Mouse (Mus musculus) neural tube, embryonic 11.5 days (tissue): ENCODE measurements around the gene Sec62. TPM values are rescaled to one million over a fixed set of nuclear protein-coding genes. Genes with fewer than 3 reads are reported as not detected.
A peak's percentile ranks its signal among the peaks of the same experiment; 100 is the strongest.
"Not testable (repeated sequence)": the region's sequence is repeated elsewhere in the genome, so short reads cannot be mapped to it uniquely, and the experiment has no call there.

Experiments
- ATAC-seq: fragments of 200-750 bp; cut with Nextera tagmentation; 2 replicates; pipeline ENCODE4 v1.8.0; 2017; ENCODE audit warnings: moderate number of reproducible peaks, mild to moderate bottlenecking, moderate TSS enrichment, moderate library complexity; ENCODE audit not compliant: insufficient read depth, low FRiP score, low TSS enrichment
- DNase-seq: peaks from one replicate; pipeline ENCODE4 v3.0.0-alpha.2; 2015; ENCODE audit warnings: low spot score
- H3K27ac ChIP-seq: fragments of 300-500 bp; sonication (generic); 2 replicates; pipeline ENCODE4 v1.5.1; 2014; ENCODE audit warnings: low read depth, mild to moderate bottlenecking, low read length
- H3K27me3 ChIP-seq: fragments of 300-500 bp; sonication (generic); 2 replicates; pipeline ENCODE4 v1.6.1; 2014; ENCODE audit warnings: mild to moderate bottlenecking, low read length, mixed read lengths; ENCODE audit not compliant: control insufficient read depth, insufficient read depth
- H3K36me3 ChIP-seq: fragments of 300-500 bp; sonication (generic); 2 replicates; pipeline ENCODE4 v1.6.1; 2014; ENCODE audit warnings: mild to moderate bottlenecking, low read length, moderate library complexity, mixed read lengths; ENCODE audit not compliant: control insufficient read depth, insufficient read depth
- H3K4me1 ChIP-seq: fragments of 300-500 bp; sonication (generic); 2 replicates; pipeline ENCODE4 v1.6.1; 2014; ENCODE audit warnings: low read length, mixed read lengths; ENCODE audit not compliant: control insufficient read depth, insufficient read depth
- H3K4me2 ChIP-seq: fragments of 300-500 bp; sonication (generic); 2 replicates; pipeline ENCODE4 v1.6.1; 2014; ENCODE audit warnings: low read depth, mild to moderate bottlenecking, moderate library complexity
- H3K4me3 ChIP-seq: fragments of 300-500 bp; sonication (generic); 2 replicates; pipeline ENCODE4 v1.5.1; 2014; ENCODE audit warnings: low read depth, low read length
- H3K9ac ChIP-seq: fragments of 300-500 bp; sonication (generic); 2 replicates; pipeline ENCODE4 v1.6.1; 2014; ENCODE audit warnings: mild to moderate bottlenecking, low read length
- H3K9me3 ChIP-seq: fragments of 300-500 bp; sonication (generic); 2 replicates; pipeline ENCODE4 v1.6.1; 2016; ENCODE audit warnings: low read length; ENCODE audit not compliant: control insufficient read depth
- WGBS: fragments of 180-500 bp; shearing (Covaris S2); extraction: QIAGEN DNeasy Blood & Tissue Kit; methylation state at CpG from one replicate; pipeline ENCODE4 v1.1.7; 2014; 5-methylcytosine and 5-hydroxymethylcytosine counted together
- polyA plus RNA-seq: library from polyadenylated mRNA; unstranded; fragments of >200 nt; fragmentation: Nextera tagmentation; extraction: Ambion mirVana; gene quantifications from 2 replicates; pipeline ENCODE4 v1.2.1, GENCODE M21; 2014

Gene Sec62
- polyA plus RNA-seq, 1 experiment from 2014 or later = 60.8 TPM

GRCm38 (mm10) chr3:30855604-30856458, 63.2 kb downstream of the Sec62 start, which contains the start of gene Gpr160:
Gpr160 (plus strand) TSS chr3:30855950.
- no peaks in the 10 kb centered on the region for H3K36me3 ChIP-seq
- peak within 1 kb of the TSS; percentile 99 for H3K4me2 ChIP-seq
- peaks cover 19% of the 10 kb centered on the region for H3K27me3 ChIP-seq
- no peaks in the 10 kb centered on the region for H3K9me3 ChIP-seq
- no peak within 1 kb of the TSS for H3K27ac ChIP-seq
- 0 out of 2 replicates have a peak, but pooled peaks cover 3% of the 10 kb centered on the region for H3K4me1 ChIP-seq
- WGBS = under 1% methylated on average over 72 of the region's 75 CpGs
- H3K4me3 ChIP-seq = peak within 1 kb of the TSS; percentile 53
- H3K9ac ChIP-seq = peak within 1 kb of the TSS; percentile 45
- ATAC-seq = peak; percentile 61
- DNase-seq = peak; percentile 47

DNA sequence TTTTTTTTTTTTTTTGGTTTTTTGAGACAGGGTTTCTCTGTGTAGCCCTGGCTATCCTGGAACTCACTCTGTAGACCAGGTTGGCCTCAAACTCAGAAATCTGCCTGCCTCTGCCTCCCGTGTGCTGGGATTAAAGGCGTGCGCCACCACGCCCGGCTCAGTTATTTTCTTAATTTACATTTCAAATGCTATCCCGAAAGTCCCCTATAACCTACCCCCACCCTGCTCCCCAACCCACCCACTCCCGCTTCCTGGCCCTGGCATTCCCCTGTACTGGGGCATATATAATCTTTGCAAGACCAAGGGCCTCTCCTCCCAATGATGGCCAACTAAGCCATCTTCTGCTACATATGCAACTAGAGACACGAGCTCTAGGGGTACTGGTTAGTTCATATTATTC, 66.9 kb downstream of the Sec62 start:
- not testable (repeated sequence) for H3K9ac ChIP-seq, H3K36me3 ChIP-seq, H3K4me3 ChIP-seq, H3K4me2 ChIP-seq, H3K4me1 ChIP-seq, H3K27ac ChIP-seq, H3K9me3 ChIP-seq, DNase-seq, ATAC-seq
- H3K27me3 ChIP-seq = peaks cover 19% of the 10 kb centered on the region
- WGBS = 93% methylated on average over 8 of the region's 8 CpGs

DNA sequence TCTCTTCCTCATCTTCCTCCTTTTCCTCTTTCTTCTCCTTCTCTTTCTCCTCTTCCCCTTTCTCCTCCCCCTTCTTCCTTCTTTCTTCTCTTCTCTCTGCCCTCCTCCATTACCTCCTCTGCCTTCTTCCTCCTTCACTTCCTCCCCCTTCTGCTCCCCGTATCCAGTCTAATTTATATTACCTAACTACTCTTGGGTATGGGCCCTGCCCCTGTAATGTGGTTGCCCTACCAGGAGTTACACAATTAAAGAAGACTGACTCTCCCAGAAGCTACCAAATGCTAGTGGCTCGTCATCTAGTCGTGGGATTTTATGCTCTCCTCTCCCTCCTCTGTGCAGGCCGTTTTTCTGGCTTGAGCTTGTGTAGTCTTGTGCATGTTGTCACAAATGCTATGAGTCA, 68.0 kb downstream of the Sec62 start:
- Histone ChIP-seq H3K9ac (no peak overlapping the region), H3K27ac (no peak overlapping the region), H3K36me3 (no peaks in the 10 kb centered on the region), H3K4me2 (no peak overlapping the region), H3K9me3 (no peaks in the 10 kb centered on the region), H3K4me3 (no peak overlapping the region), H3K4me1 (0 out of 2 replicates have a peak, but pooled peaks cover under 1% of the 10 kb centered on the region), H3K27me3 (peaks cover 12% of the 10 kb centered on the region)
- WGBS = 90% methylated on average over 4 of the region's 4 CpGs
- ATAC-seq (no peak), DNase-seq (no peak)

- ATAC-seq = no peak
- 76% methylated on average over 5 of the region's 5 CpGs for WGBS
Measured at GRCm38 (mm10) chr3:30863712-30864435, 71.2 kb downstream of the Sec62 start.

DNA sequence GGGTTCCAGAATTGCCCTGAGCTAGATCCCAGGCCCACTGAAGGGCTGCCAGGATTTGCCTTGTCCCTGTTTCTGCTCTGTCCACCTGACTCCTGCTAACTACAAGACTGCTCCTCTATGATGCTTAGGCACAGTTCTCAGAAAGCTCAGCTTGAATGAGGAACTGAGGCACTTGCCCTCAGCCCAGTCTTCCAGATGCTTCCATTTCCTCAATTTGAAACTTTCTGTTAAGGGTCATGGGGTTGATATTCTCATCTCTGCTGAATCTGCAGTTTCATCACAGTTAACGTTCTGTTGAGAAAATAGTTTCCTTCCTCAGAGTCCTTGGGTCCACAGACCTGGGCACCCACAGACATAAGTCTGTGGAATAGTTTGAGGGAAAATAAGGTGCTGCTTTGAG, 72.0 kb downstream of the Sec62 start:
- WGBS = 86% methylated on average over 1 of the region's 1 CpGs
- no peak for ATAC-seq
- no peaks in the 10 kb centered on the region for H3K4me1 ChIP-seq
- H3K27me3 ChIP-seq = no peaks in the 10 kb centered on the region
- no peak overlapping the region for H3K4me3 ChIP-seq
- no peak overlapping the region for H3K27ac ChIP-seq
- no peak overlapping the region for H3K9ac ChIP-seq
- H3K9me3 ChIP-seq = no peaks in the 10 kb centered on the region
- no peaks in the 10 kb centered on the region for H3K36me3 ChIP-seq
- no peak for DNase-seq
- no peak overlapping the region for H3K4me2 ChIP-seq

More at GRCm38 (mm10) chr3:30863712-30864435, 71.2 kb downstream of the Sec62 start:
- no peak overlapping the region for H3K4me3 ChIP-seq
- no peaks in the 10 kb centered on the region for H3K9me3 ChIP-seq
- no peaks in the 10 kb centered on the region for H3K27me3 ChIP-seq
- H3K9ac ChIP-seq = no peak overlapping the region
- no peak overlapping the region for H3K27ac ChIP-seq
- H3K4me2 ChIP-seq = no peak overlapping the region
- no peak for DNase-seq
- no peaks in the 10 kb centered on the region for H3K4me1 ChIP-seq
- H3K36me3 ChIP-seq = no peaks in the 10 kb centered on the region

DNA sequence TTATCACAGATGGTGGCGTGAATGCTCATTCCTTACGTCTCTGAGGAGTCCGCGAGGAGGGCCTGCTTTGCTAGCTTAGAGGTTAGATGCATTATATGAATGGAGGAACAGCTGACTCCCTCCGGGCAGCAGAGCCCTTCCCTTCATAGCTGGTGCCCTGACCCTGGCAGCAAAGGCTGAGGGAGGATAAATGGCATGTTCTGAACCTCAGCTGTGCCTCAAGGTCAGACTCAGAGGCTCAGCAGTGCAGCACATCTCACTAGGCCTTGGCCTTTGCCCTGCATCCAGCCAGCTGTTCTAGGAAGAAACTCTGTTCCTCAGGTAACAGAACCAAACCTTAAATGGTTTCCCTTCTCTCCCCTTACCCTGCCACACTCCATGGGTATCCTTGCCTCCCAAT, 75.5 kb downstream of the Sec62 start:
- no peak overlapping the region for H3K4me2 ChIP-seq
- H3K27ac ChIP-seq = no peak overlapping the region
- DNase-seq (no peak), ATAC-seq (no peak)
- H3K36me3 ChIP-seq = no peaks in the 10 kb centered on the region
- no peak overlapping the region for H3K4me3 ChIP-seq
- H3K9ac ChIP-seq = no peak overlapping the region
- H3K9me3 ChIP-seq = no peaks in the 10 kb centered on the region
- no peaks in the 10 kb centered on the region for H3K4me1 ChIP-seq
- H3K27me3 ChIP-seq = no peaks in the 10 kb centered on the region
- 78% methylated on average over 5 of the region's 5 CpGs for WGBS

DNA sequence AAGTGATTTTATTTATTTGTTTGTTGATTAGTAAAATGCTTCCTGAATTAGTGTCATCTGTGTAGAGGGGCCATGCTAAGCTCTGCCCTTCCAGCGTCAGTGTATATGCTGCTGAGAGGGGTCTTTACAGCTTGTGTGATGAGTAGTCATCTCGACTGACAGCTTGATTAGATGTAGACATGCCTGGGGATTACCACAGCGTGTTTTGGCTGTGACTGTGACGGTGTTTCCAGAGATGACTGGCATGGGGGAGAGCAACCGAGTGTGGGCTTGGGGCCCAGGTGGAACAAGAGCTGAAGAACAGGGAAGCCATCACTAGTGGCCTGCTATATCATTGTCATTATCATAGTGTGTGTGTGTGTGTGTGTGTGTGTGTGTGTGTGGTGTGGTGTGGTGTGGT, 76.0 kb downstream of the Sec62 start:
- Histone ChIP-seq H3K27ac (no peak overlapping the region), H3K4me3 (no peak overlapping the region), H3K9me3 (no peaks in the 10 kb centered on the region), H3K4me2 (no peak overlapping the region), H3K36me3 (no peaks in the 10 kb centered on the region), H3K9ac (no peak overlapping the region), H3K27me3 (no peaks in the 10 kb centered on the region), H3K4me1 (no peaks in the 10 kb centered on the region)
- DNase-seq = no peak
- ATAC-seq = no peak
- WGBS = 82% methylated on average over 5 of the region's 5 CpGs

GRCm38 (mm10) chr3:30869995-30870394, 77.3 kb downstream of the Sec62 start:
- Histone ChIP-seq H3K4me2 (no peak overlapping the region), H3K9me3 (no peaks in the 10 kb centered on the region), H3K4me1 (no peaks in the 10 kb centered on the region), H3K9ac (no peak overlapping the region), H3K36me3 (no peaks in the 10 kb centered on the region), H3K4me3 (no peak overlapping the region), H3K27me3 (no peaks in the 10 kb centered on the region), H3K27ac (no peak overlapping the region)
- 84% methylated on average over 1 of the region's 1 CpGs for whole genome bisulfite sequencing
- ATAC-seq = no peak
- DNase-seq = no peak
